Mouse (Mus musculus) heart, embryonic 10.5 days (tissue): ENCODE data around the gene Ctsh. TPM values are rescaled to one million over a fixed set of nuclear protein-coding genes. Genes with fewer than 3 reads are reported as not detected.
"Not testable (repeated sequence)": the region's sequence is repeated elsewhere in the genome, so short reads cannot be mapped to it uniquely, and the experiment has no call there.

ENCODE experiments used
- DNase-seq: peaks from one replicate; pipeline ENCODE4 v3.0.0-alpha.2; 2017; ENCODE audit warnings: low spot score
- H3K27ac ChIP-seq: fragments of 300-500 bp; sonication (generic); 2 replicates; pipeline ENCODE4 v1.5.1; 2016; ENCODE audit warnings: mild to moderate bottlenecking
- H3K27me3 ChIP-seq: fragments of 300-500 bp; sonication (generic); 2 replicates; pipeline ENCODE4 v1.6.1; 2016; ENCODE audit warnings: mild to moderate bottlenecking; ENCODE audit not compliant: poor library complexity, insufficient read depth, severe bottlenecking
- H3K36me3 ChIP-seq: fragments of 300-500 bp; sonication (generic); 2 replicates; pipeline ENCODE4 v1.6.1; 2016; ENCODE audit warnings: mild to moderate bottlenecking, moderate library complexity
- H3K4me1 ChIP-seq: fragments of 300-500 bp; sonication (generic); 2 replicates; pipeline ENCODE4 v1.6.1; 2016; ENCODE audit warnings: mild to moderate bottlenecking
- H3K4me3 ChIP-seq: fragments of 300-500 bp; sonication (generic); 2 replicates; pipeline ENCODE4 v1.5.1; 2016; ENCODE audit warnings: mild to moderate bottlenecking, moderate library complexity
- H3K9me3 ChIP-seq: fragments of 300-500 bp; sonication (generic); 2 replicates; pipeline ENCODE4 v1.6.1; 2016; ENCODE audit warnings: mild to moderate bottlenecking, moderate library complexity
- WGBS: fragments of 180-500 bp; shearing (Covaris S2); methylation state at CpG from one replicate; pipeline ENCODE4 v1.1.7; 2016; 5-methylcytosine and 5-hydroxymethylcytosine counted together
- polyA plus RNA-seq: library from polyadenylated mRNA; unstranded; fragments of >200 nt; fragmentation: Nextera tagmentation; extraction: Ambion mirVana; gene quantifications from 2 replicates; pipeline ENCODE4 v1.2.1, GENCODE M21; 2016

Gene Ctsh
- polyA plus RNA-seq, 1 experiment from 2014 or later: 19.3 TPM

DNA sequence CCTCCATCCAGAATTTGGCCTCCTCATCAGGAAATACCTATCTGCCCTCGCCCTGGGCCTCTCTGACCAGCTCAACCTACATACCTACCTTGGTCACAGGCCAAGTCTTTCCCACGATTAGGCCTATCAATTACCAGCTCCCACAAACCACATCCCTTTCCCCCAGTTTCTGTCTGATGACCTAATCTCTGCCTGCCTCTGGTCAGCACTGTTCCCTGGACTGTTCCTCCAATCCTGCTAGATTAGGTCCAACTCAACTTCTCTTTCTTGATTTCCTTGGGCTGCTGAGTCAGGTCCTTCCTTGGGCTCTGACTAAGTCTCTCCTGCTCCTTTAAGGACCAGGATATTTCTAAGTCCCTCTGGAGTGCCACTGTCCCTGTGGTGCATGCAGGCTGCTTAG lies 13.4 kb downstream of the Ctsh start:
- no peak overlapping the region for H3K27ac ChIP-seq
- H3K4me1 ChIP-seq: no peaks in the 10 kb centered on the region
- no peaks in the 10 kb centered on the region for H3K36me3 ChIP-seq
- H3K9me3 ChIP-seq: no peaks in the 10 kb centered on the region
- no peak overlapping the region for H3K4me3 ChIP-seq
- DNase-seq: no peak
- no peaks in the 10 kb centered on the region; the same call in 1 of the 2 replicates for H3K27me3 ChIP-seq
- WGBS: 72% methylated on average over 2 of the region's 2 CpGs

GRCm38 (mm10) chr9:90068786-90069185 lies 14.8 kb downstream of the Ctsh start:
- Histone ChIP-seq H3K27me3 (no peaks in the 10 kb centered on the region; the same call in 1 of the 2 replicates), H3K4me1 (no peaks in the 10 kb centered on the region), H3K9me3 (no peaks in the 10 kb centered on the region), H3K4me3 (no peak overlapping the region), H3K36me3 (no peaks in the 10 kb centered on the region), H3K27ac (no peak overlapping the region)
- WGBS: 83% methylated on average over 6 of the region's 6 CpGs
- DNase-seq: peak; percentile 41

GRCm38 (mm10) chr9:90069485-90069884 lies 15.5 kb downstream of the Ctsh start:
- Histone ChIP-seq H3K4me1 (no peaks in the 10 kb centered on the region), H3K9me3 (no peaks in the 10 kb centered on the region), H3K27me3 (no peaks in the 10 kb centered on the region; the same call in 1 of the 2 replicates), H3K36me3 (no peaks in the 10 kb centered on the region), H3K4me3 (no peak overlapping the region), H3K27ac (no peak overlapping the region)
- WGBS: 71% methylated on average over 7 of the region's 7 CpGs
- peak; percentile 43 for DNase-seq

DNA sequence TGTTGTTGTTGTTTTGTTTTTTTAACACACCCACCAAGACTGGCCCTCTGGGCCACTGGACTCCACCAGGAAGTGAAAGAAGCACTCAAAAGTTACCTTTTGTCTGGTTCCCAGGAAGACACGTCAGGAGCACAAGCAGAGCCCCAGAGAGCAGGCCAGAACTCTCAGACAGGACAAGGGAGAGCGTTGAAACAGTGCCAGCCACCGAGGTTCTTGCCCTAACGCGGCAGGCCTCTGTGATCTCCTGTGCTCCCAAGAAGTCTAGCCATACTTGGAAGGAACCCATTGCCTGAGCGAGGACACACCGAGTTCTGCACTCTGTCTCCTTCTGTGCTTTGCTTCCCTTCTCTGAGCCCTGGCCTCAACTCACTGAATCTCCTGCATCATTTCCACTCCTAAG lies 16.2 kb downstream of the Ctsh start:
- Histone ChIP-seq H3K9me3 (no peaks in the 10 kb centered on the region), H3K4me3 (no peak overlapping the region)
- 85% methylated on average over 7 of the region's 7 CpGs for WGBS

DNA sequence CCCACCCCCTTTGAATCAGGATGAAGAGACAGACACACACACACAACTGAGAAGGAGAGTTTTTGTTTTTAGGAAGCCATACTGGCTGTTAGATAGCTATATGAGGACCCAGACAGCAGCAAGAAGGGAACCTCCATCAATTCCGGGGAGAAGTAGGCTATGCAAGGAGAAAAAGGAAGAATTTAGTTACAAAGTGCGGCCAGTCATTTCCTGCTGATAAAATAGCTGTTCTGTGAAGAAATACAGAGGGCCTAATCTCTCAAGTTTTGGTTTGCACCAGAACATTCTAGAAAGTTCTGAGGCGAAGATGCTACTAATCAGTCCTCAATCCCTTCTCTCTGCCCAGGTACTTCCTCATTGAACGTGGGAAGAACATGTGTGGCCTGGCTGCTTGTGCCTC lies 21.4 kb downstream of the Ctsh start:
- no peak overlapping the region for H3K27ac ChIP-seq
- no peaks in the 10 kb centered on the region for H3K9me3 ChIP-seq
- H3K4me1 ChIP-seq: no peaks in the 10 kb centered on the region
- no peaks in the 10 kb centered on the region for H3K27me3 ChIP-seq
- no peak for DNase-seq
- no peaks in the 10 kb centered on the region for H3K36me3 ChIP-seq
- WGBS: 56% methylated on average over 4 of the region's 4 CpGs
- no peak overlapping the region for H3K4me3 ChIP-seq

More for the DNA sequence above, 16.2 kb downstream of the Ctsh start:
- H3K27me3 ChIP-seq: no peaks in the 10 kb centered on the region; the same call in 1 of the 2 replicates
- peak; percentile 54 for DNase-seq
- H3K27ac ChIP-seq: no peak overlapping the region
- no peaks in the 10 kb centered on the region for H3K36me3 ChIP-seq
- H3K4me1 ChIP-seq: no peaks in the 10 kb centered on the region

GRCm38 (mm10) chr9:90076131-90076530 lies 22.2 kb downstream of the Ctsh start:
- 76% methylated on average over 5 of the region's 5 CpGs for WGBS
- no peak overlapping the region for H3K27ac ChIP-seq
- no peak for DNase-seq
- no peaks in the 10 kb centered on the region for H3K4me1 ChIP-seq
- H3K9me3 ChIP-seq: no peaks in the 10 kb centered on the region
- no peaks in the 10 kb centered on the region for H3K27me3 ChIP-seq
- H3K36me3 ChIP-seq: no peaks in the 10 kb centered on the region
- no peak overlapping the region for H3K4me3 ChIP-seq

- Histone ChIP-seq H3K4me3 (no peak overlapping the region), H3K4me1 (no peaks in the 10 kb centered on the region), H3K27ac (no peak overlapping the region), H3K36me3 (no peaks in the 10 kb centered on the region), H3K9me3 (no peaks in the 10 kb centered on the region), H3K27me3 (no peaks in the 10 kb centered on the region)
- WGBS: 55% methylated on average over 8 of the region's 8 CpGs
- DNase-seq: peak; percentile 77
Observed at GRCm38 (mm10) chr9:90076849-90077461, 23.0 kb downstream of the Ctsh start.

GRCm38 (mm10) chr9:90081961-90082360 lies 28.0 kb downstream of the Ctsh start:
- 77% methylated on average over 6 of the region's 6 CpGs for WGBS
- not testable (repeated sequence) for H3K4me3 ChIP-seq, H3K27ac ChIP-seq, H3K9me3 ChIP-seq, H3K27me3 ChIP-seq, H3K4me1 ChIP-seq
- peaks cover 13% of the 10 kb centered on the region for H3K36me3 ChIP-seq
- DNase-seq: peak; percentile 59

- Histone ChIP-seq H3K9me3 (no peaks in the 10 kb centered on the region), H3K27me3 (no peaks in the 10 kb centered on the region), H3K4me3 (no peak overlapping the region), H3K4me1 (no peaks in the 10 kb centered on the region), H3K36me3 (peaks cover 17% of the 10 kb centered on the region), H3K27ac (no peak overlapping the region)
- DNase-seq: peak; percentile 70
- WGBS: 87% methylated on average over 1 of the region's 1 CpGs
Observed at GRCm38 (mm10) chr9:90082992-90083391, 29.0 kb downstream of the Ctsh start.

DNA sequence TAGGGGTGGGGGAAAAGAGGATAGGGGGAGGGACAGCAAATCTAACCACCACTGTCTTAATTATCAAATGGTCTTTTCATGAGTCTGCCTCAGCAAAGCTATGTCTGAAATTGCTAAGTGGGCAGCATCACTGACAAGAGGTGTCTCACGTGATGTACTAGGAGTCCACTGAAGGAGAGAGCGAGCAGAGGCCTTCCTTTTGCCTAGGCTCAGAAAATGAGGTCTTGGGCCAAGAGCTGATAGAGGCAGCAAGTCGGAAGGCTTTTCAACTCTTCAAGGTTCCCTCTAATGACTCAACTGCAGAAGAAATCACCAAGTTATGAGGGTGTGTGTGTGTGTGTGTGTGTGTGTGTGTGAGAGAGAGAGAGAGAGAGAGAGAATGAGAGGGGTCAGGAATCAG lies 30.2 kb downstream of the Ctsh start:
- DNase-seq: peak; percentile 64
- Histone ChIP-seq H3K9me3 (no peaks in the 10 kb centered on the region), H3K4me1 (no peaks in the 10 kb centered on the region), H3K4me3 (no peak overlapping the region), H3K27ac (no peak overlapping the region), H3K27me3 (no peaks in the 10 kb centered on the region), H3K36me3 (peaks cover 28% of the 10 kb centered on the region)
- 85% methylated on average over 3 of the region's 3 CpGs for WGBS

GRCm38 (mm10) chr9:90084766-90085468 lies 31.0 kb downstream of the Ctsh start:
- Histone ChIP-seq H3K4me3 (no peak overlapping the region), H3K9me3 (no peaks in the 10 kb centered on the region), H3K27ac (no peak overlapping the region), H3K36me3 (peaks cover 36% of the 10 kb centered on the region), H3K4me1 (no peaks in the 10 kb centered on the region), H3K27me3 (no peaks in the 10 kb centered on the region)
- 85% methylated on average over 8 of the region's 8 CpGs for WGBS
- DNase-seq: peak; percentile 50

DNA sequence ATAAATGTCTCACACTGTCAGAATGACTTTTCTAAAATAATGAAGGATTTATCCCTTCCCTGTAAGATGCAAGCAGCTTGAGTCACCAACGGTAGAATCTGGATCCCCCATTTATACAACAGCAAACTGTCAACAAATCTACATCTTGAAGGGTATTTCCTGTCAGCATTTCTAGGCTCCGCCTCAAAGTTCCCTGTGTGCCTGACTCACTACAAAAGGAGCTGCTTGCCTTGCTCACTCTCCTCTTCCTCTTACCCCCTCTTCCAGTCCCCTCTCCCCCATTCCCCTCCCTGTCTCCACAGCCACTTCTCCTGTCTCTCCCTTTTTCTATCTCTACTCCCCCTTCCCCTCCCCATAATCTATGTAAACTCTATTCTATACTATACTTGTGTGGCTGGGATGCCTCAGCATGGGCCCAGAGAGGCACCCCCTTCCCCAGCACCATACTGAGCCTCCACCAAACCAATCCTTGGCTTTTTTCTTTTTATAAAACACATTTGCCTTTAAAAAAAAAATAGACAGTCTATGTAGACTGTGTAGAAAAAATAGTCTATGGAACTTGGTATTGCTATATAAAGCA lies 34.0 kb downstream of the Ctsh start:
- Histone ChIP-seq H3K4me3 (no peak overlapping the region), H3K36me3 (peaks cover 61% of the 10 kb centered on the region), H3K9me3 (no peaks in the 10 kb centered on the region), H3K27me3 (no peaks in the 10 kb centered on the region), H3K4me1 (no peaks in the 10 kb centered on the region), H3K27ac (no peak overlapping the region)
- DNase-seq: peak; percentile 33
- WGBS: 82% methylated on average over 2 of the region's 2 CpGs

DNA sequence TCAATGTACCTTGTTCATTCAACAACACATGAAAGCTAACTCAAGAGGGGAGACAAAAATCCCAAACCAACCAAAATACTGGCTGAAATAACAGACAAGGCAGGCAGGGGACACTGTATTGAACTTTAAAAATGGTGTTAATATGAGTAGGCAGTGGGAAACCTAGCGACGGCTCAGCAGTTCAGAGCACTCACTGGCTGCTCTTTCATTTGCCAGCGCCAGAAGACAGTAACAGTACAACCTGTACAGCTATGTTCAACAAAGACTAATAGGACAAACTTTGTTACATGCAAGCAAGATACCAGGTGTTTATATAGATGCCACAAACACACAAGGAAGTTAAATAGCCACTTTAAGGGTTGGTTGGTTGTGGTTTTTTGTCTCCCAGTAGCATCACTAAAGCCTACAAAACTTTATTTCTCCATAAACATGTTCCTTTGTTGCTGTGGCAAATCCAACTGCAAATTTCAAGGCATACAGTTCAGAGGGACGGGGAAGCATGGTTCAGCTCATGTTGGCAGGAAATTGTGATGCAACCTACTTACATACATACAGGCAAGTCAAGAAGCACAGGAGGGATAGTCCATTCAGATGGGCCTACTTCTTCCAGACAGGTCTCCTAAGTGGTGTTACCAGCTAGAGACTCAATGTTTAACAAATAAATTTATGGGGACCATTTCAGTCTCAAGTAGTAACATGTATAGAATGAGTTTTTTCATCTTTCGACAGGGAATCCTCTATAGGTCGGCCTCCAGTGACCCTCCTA lies 35.6 kb downstream of the Ctsh start:
- peaks cover 76% of the 10 kb centered on the region for H3K36me3 ChIP-seq
- DNase-seq: peak; percentile 53

More for the DNA sequence above, 35.6 kb downstream of the Ctsh start:
- WGBS: 93% methylated on average over 6 of the region's 6 CpGs
- Histone ChIP-seq H3K4me1 (no peaks in the 10 kb centered on the region), H3K27me3 (no peaks in the 10 kb centered on the region), H3K9me3 (no peaks in the 10 kb centered on the region), H3K27ac (no peak overlapping the region), H3K4me3 (no peak overlapping the region)
